Mouse (Mus musculus) C2C12 (cell line): ENCODE data around the gene Xpot.

Experiments
- CTCF ChIP-seq: IDR thresholded peaks from one replicate; pipeline ENCODE4 v1.5.1; 2011; ENCODE audit not compliant: control insufficient read depth, insufficient read depth, insufficient read length
- MAX ChIP-seq: IDR thresholded peaks from one replicate; pipeline ENCODE4 v1.6.1; 2011; ENCODE audit warnings: mild to moderate bottlenecking, control low read depth
- MYOD1 ChIP-seq: IDR thresholded peaks from one replicate; pipeline ENCODE4 v1.6.1; 2011; ENCODE audit warnings: low read depth; ENCODE audit not compliant: control insufficient read depth, insufficient read length
- USF1 ChIP-seq: IDR thresholded peaks from one replicate; pipeline ENCODE4 v1.6.1; 2011; ENCODE audit warnings: low read depth, mild to moderate bottlenecking, control low read depth, moderate library complexity

- TF ChIP-seq MAX = no peak
- TF ChIP-seq CTCF = no peak
- TF ChIP-seq USF1 = no peak
- no peak for TF ChIP-seq MYOD1
Measured at GRCm38 (mm10) chr10:121582287-121582686, 43.8 kb downstream of the Xpot start.
